Mouse (Mus musculus) embryonic facial prominence, embryonic 12.5 days (tissue): ENCODE results near the gene Vps8. TPM values are rescaled to one million over a fixed set of nuclear protein-coding genes. Genes with fewer than 3 reads are reported as not detected.

Experiments used
- ATAC-seq: fragments of 200-750 bp; cut with Nextera tagmentation; 2 replicates; pipeline ENCODE4 v1.8.0; 2017; ENCODE audit not compliant: insufficient number of reproducible peaks, insufficient read depth, low FRiP score, low TSS enrichment
- H3K27ac ChIP-seq: fragments of 300-500 bp; sonication (generic); 2 replicates; pipeline ENCODE4 v1.5.1; 2016; ENCODE audit warnings: mild to moderate bottlenecking
- H3K27me3 ChIP-seq: fragments of 300-500 bp; sonication (generic); 2 replicates; pipeline ENCODE4 v1.6.1; 2016; ENCODE audit warnings: mild to moderate bottlenecking, moderate library complexity
- H3K36me3 ChIP-seq: fragments of 300-500 bp; sonication (generic); 2 replicates; pipeline ENCODE4 v1.6.1; 2016; ENCODE audit warnings: mild to moderate bottlenecking
- H3K4me1 ChIP-seq: fragments of 300-500 bp; sonication (generic); 2 replicates; pipeline ENCODE4 v1.6.1; 2016
- H3K4me2 ChIP-seq: fragments of 300-500 bp; sonication (generic); replicated peaks from 2 replicates; pipeline ENCODE4 v1.6.1; 2016; ENCODE audit warnings: mild to moderate bottlenecking, moderate library complexity
- H3K4me3 ChIP-seq: fragments of 300-500 bp; sonication (generic); 2 replicates; pipeline ENCODE4 v1.5.1; 2016; ENCODE audit warnings: mild to moderate bottlenecking
- H3K9ac ChIP-seq: fragments of 300-500 bp; sonication (generic); 2 replicates; pipeline ENCODE4 v1.6.1; 2016; ENCODE audit warnings: mild to moderate bottlenecking, moderate library complexity
- H3K9me3 ChIP-seq: fragments of 300-500 bp; sonication (generic); 2 replicates; pipeline ENCODE4 v1.6.1; 2016; ENCODE audit warnings: mild to moderate bottlenecking, moderate library complexity
- WGBS: fragments of 180-500 bp; shearing (Covaris S2); methylation state at CpG from one replicate; pipeline ENCODE4 v1.1.7; 2016; 5-methylcytosine and 5-hydroxymethylcytosine counted together
- polyA plus RNA-seq: library from polyadenylated mRNA; unstranded; fragments of >200 nt; fragmentation: Nextera tagmentation; extraction: Ambion mirVana; gene quantifications from 2 replicates; pipeline ENCODE4 v1.2.1, GENCODE M21; 2016

Gene Vps8
- 16.7 and 19.7 TPM in 2 replicates for polyA plus RNA-seq

GRCm38 (mm10) chr16:21422645-21423545, at the start of gene Vps8:
Vps8 (plus strand) TSS chr16:21423118.
- Histone ChIP-seq H3K27me3 (no peaks in the 10 kb centered on the region), H3K36me3 (no peaks in the 10 kb centered on the region), H3K9me3 (no peaks in the 10 kb centered on the region), H3K27ac (peak within 1 kb of the TSS; percentile 95), H3K4me3 (peak within 1 kb of the TSS; percentile 80), H3K4me1 (peaks cover 3% of the 10 kb centered on the region; the same call in 1 of the 2 replicates), H3K9ac (peak within 1 kb of the TSS; percentile 85), H3K4me2 (peak within 1 kb of the TSS; percentile 69)
- peak; percentile 94 for ATAC-seq
- under 1% methylated on average over 71 of the region's 71 CpGs for WGBS

- ATAC-seq, result no peak
- H3K27me3 ChIP-seq, result no peaks in the 10 kb centered on the region
Observed at GRCm38 (mm10) chr16:21373316-21373960, 49.5 kb upstream of the Vps8 start.

GRCm38 (mm10) chr16:21374067-21374466, 48.9 kb upstream of the Vps8 start:
- Histone ChIP-seq H3K27me3 (no peaks in the 10 kb centered on the region), H3K9me3 (no peaks in the 10 kb centered on the region), H3K27ac (no peak overlapping the region), H3K4me2 (no peak overlapping the region), H3K4me3 (no peak overlapping the region), H3K36me3 (no peaks in the 10 kb centered on the region), H3K4me1 (peaks cover 28% of the 10 kb centered on the region), H3K9ac (no peak overlapping the region)
- WGBS, result 93% methylated on average over 4 of the region's 6 CpGs
- ATAC-seq, result no peak

More at GRCm38 (mm10) chr16:21373316-21373960, 49.5 kb upstream of the Vps8 start:
- Histone ChIP-seq H3K27ac (no peak overlapping the region), H3K36me3 (no peaks in the 10 kb centered on the region), H3K9me3 (no peaks in the 10 kb centered on the region), H3K9ac (no peak overlapping the region), H3K4me2 (no peak overlapping the region), H3K4me1 (peaks cover 25% of the 10 kb centered on the region), H3K4me3 (no peak overlapping the region)
- 66% methylated on average over 7 of the region's 7 CpGs for WGBS

- H3K4me3 ChIP-seq, result no peak overlapping the region
- H3K27ac ChIP-seq, result no peak overlapping the region
- no peak for ATAC-seq
- no peak overlapping the region for H3K9ac ChIP-seq
- H3K27me3 ChIP-seq, result no peaks in the 10 kb centered on the region
- H3K36me3 ChIP-seq, result no peaks in the 10 kb centered on the region
- H3K4me1 ChIP-seq, result peaks cover 21% of the 10 kb centered on the region
- WGBS, result 90% methylated on average over 8 of the region's 8 CpGs
- no peak overlapping the region for H3K4me2 ChIP-seq
- H3K9me3 ChIP-seq, result no peaks in the 10 kb centered on the region
Observed at GRCm38 (mm10) chr16:21375147-21375546, 47.8 kb upstream of the Vps8 start.

GRCm38 (mm10) chr16:21376316-21376715, 46.6 kb upstream of the Vps8 start:
- H3K9ac ChIP-seq, result no peak overlapping the region
- WGBS, result 78% methylated on average over 8 of the region's 8 CpGs
- H3K36me3 ChIP-seq, result no peaks in the 10 kb centered on the region
- H3K4me3 ChIP-seq, result no peak overlapping the region
- no peak overlapping the region for H3K4me2 ChIP-seq
- ATAC-seq, result no peak
- no peaks in the 10 kb centered on the region for H3K9me3 ChIP-seq
- H3K27ac ChIP-seq, result peak overlapping the region; percentile 90
- H3K27me3 ChIP-seq, result no peaks in the 10 kb centered on the region
- H3K4me1 ChIP-seq, result peaks cover 21% of the 10 kb centered on the region

- Histone ChIP-seq H3K36me3 (no peaks in the 10 kb centered on the region), H3K4me2 (no peak overlapping the region), H3K4me3 (no peak overlapping the region)
Observed at GRCm38 (mm10) chr16:21376949-21377604, 45.8 kb upstream of the Vps8 start.

GRCm38 (mm10) chr16:21377605-21377968, 45.3 kb upstream of the Vps8 start:
- 13% methylated on average over 4 of the region's 4 CpGs for WGBS

More at GRCm38 (mm10) chr16:21376949-21377604, 45.8 kb upstream of the Vps8 start:
- Histone ChIP-seq H3K27me3 (no peaks in the 10 kb centered on the region), H3K9ac (no peak overlapping the region), H3K9me3 (no peaks in the 10 kb centered on the region), H3K4me1 (peaks cover 21% of the 10 kb centered on the region), H3K27ac (peak overlapping the region; percentile 90)
- ATAC-seq, result peak; percentile 42; the same call in 1 of the 2 replicates
- WGBS, result 37% methylated on average over 7 of the region's 7 CpGs

GRCm38 (mm10) chr16:21381469-21381868, 41.4 kb upstream of the Vps8 start:
- H3K27ac ChIP-seq, result no peak overlapping the region
- ATAC-seq, result no peak
- no peak overlapping the region for H3K4me3 ChIP-seq
- WGBS, result 79% methylated on average over 1 of the region's 1 CpGs
- H3K4me1 ChIP-seq, result peaks cover 40% of the 10 kb centered on the region
- H3K36me3 ChIP-seq, result no peaks in the 10 kb centered on the region
- no peak overlapping the region for H3K9ac ChIP-seq
- no peaks in the 10 kb centered on the region for H3K9me3 ChIP-seq
- H3K27me3 ChIP-seq, result no peaks in the 10 kb centered on the region
- H3K4me2 ChIP-seq, result no peak overlapping the region

More at GRCm38 (mm10) chr16:21377605-21377968, 45.3 kb upstream of the Vps8 start:
- Histone ChIP-seq H3K9me3 (no peaks in the 10 kb centered on the region), H3K27ac (peak overlapping the region; percentile 90), H3K9ac (no peak overlapping the region), H3K36me3 (no peaks in the 10 kb centered on the region), H3K4me2 (no peak overlapping the region), H3K27me3 (no peaks in the 10 kb centered on the region), H3K4me1 (peaks cover 24% of the 10 kb centered on the region), H3K4me3 (no peak overlapping the region)
- ATAC-seq, result peak; percentile 70

GRCm38 (mm10) chr16:21382152-21382911, 40.6 kb upstream of the Vps8 start:
- Histone ChIP-seq H3K27ac (no peak overlapping the region), H3K9ac (no peak overlapping the region), H3K4me3 (no peak overlapping the region), H3K27me3 (no peaks in the 10 kb centered on the region), H3K36me3 (no peaks in the 10 kb centered on the region), H3K4me1 (peaks cover 38% of the 10 kb centered on the region), H3K9me3 (no peaks in the 10 kb centered on the region), H3K4me2 (no peak overlapping the region)
- ATAC-seq, result no peak
- WGBS, result 32% methylated on average over 11 of the region's 11 CpGs

- Histone ChIP-seq H3K9me3 (no peaks in the 10 kb centered on the region), H3K4me2 (no peak overlapping the region), H3K36me3 (no peaks in the 10 kb centered on the region), H3K27me3 (no peaks in the 10 kb centered on the region), H3K4me1 (peaks cover 58% of the 10 kb centered on the region), H3K9ac (no peak overlapping the region), H3K4me3 (no peak overlapping the region), H3K27ac (0 out of 2 replicates have a peak overlapping the region, but pooled peaks have one; percentile 50)
- 49% methylated on average over 14 of the region's 14 CpGs for WGBS
- ATAC-seq, result peak; percentile 48; the same call in 1 of the 2 replicates
Observed at GRCm38 (mm10) chr16:21385926-21386881, 36.7 kb upstream of the Vps8 start.
